Mouse (Mus musculus): ENCODE measurements at regions not wholly inside any gene's neighbourhood (a gene's known extent, or its start where the extent isn't known, plus 50 kb on each side); places are given as distances from the start of the nearest gene placed in this dataset.
"Not testable (repeated sequence)": the region's sequence is repeated elsewhere in the genome, so short reads cannot be mapped to it uniquely, and the experiment has no call there.

GRCm38 (mm10) chr9:6845281-6845680 lies 339.0 kb downstream of the Dync2h1 start:
- DNase-seq (ENCODE audit: low spot score): not testable (repeated sequence)

GRCm38 (mm10) chr9:6834936-6835335 lies 349.3 kb downstream of the Dync2h1 start:
- not testable (repeated sequence) for DNase-seq (ENCODE audit: low spot score)

GRCm38 (mm10) chr9:6834470-6834869 lies 349.8 kb downstream of the Dync2h1 start:
- no peak for DNase-seq (ENCODE audit: low spot score)

GRCm38 (mm10) chr9:6832862-6833261 lies 351.4 kb downstream of the Dync2h1 start:
- DNase-seq (ENCODE audit: low spot score): no peak

GRCm38 (mm10) chr9:6831642-6832041 lies 352.6 kb downstream of the Dync2h1 start:
- DNase-seq (ENCODE audit: low spot score): not testable (repeated sequence)

- no peak for DNase-seq (ENCODE audit: low spot score)
Observed at GRCm38 (mm10) chr9:6826581-6826980, 357.7 kb downstream of the Dync2h1 start.

- DNase-seq (ENCODE audit: low spot score): no peak
Observed at GRCm38 (mm10) chr9:6825609-6826008, 358.6 kb downstream of the Dync2h1 start.

GRCm38 (mm10) chr9:6823946-6824345 lies 360.3 kb downstream of the Dync2h1 start:
- not testable (repeated sequence) for DNase-seq (ENCODE audit: low spot score)

- DNase-seq (ENCODE audit: low spot score): no peak
Observed at GRCm38 (mm10) chr9:6823536-6823935, 360.7 kb downstream of the Dync2h1 start.

GRCm38 (mm10) chr9:6776671-6777070 lies 407.6 kb downstream of the Dync2h1 start:
- no peak for DNase-seq (ENCODE audit: low spot score)

- no peak for DNase-seq (ENCODE audit: low spot score)
Observed at GRCm38 (mm10) chr9:6741478-6741877, 442.8 kb downstream of the Dync2h1 start.

GRCm38 (mm10) chr9:6736411-6736810 lies 447.8 kb downstream of the Dync2h1 start:
- no peak for DNase-seq (ENCODE audit: low spot score)

- no peak for DNase-seq (ENCODE audit: low spot score)
Observed at GRCm38 (mm10) chr9:6726411-6726810, 456.8 kb upstream of the Ddi1 start.

- no peak for DNase-seq (ENCODE audit: low spot score)
Observed at GRCm38 (mm10) chr9:6677225-6677718, 407.6 kb upstream of the Ddi1 start.

- peak; percentile 30 for DNase-seq (ENCODE audit: low spot score)
Observed at GRCm38 (mm10) chr9:6668001-6668969, 398.6 kb upstream of the Ddi1 start.

- no peak for DNase-seq (ENCODE audit: low spot score)
Observed at GRCm38 (mm10) chr9:6665679-6666078, 396.0 kb upstream of the Ddi1 start.

GRCm38 (mm10) chr9:6652267-6652994 lies 382.8 kb upstream of the Ddi1 start:
- no peak for DNase-seq (ENCODE audit: low spot score)

- no peak for DNase-seq (ENCODE audit: low spot score)
Observed at GRCm38 (mm10) chr9:6651572-6652236, 382.1 kb upstream of the Ddi1 start.

GRCm38 (mm10) chr9:6645796-6646309 lies 376.2 kb upstream of the Ddi1 start:
- no peak for DNase-seq (ENCODE audit: low spot score)

- DNase-seq (ENCODE audit: low spot score): no peak
Observed at GRCm38 (mm10) chr9:6645321-6645720, 375.7 kb upstream of the Ddi1 start.

- DNase-seq (ENCODE audit: low spot score): no peak
Observed at GRCm38 (mm10) chr9:6617155-6617554, 347.5 kb upstream of the Ddi1 start.

- DNase-seq (ENCODE audit: low spot score): no peak
Observed at GRCm38 (mm10) chr9:6609284-6609627, 339.6 kb upstream of the Ddi1 start.

Data from urinary bladder, postnatal 10 days (tissue).